Mouse (Mus musculus) hindlimb bud, embryonic 11.5 days (tissue): Measurements from ENCODE around the gene Gzme.
"Not testable (repeated sequence)": the region's sequence is repeated elsewhere in the genome, so short reads cannot be mapped to it uniquely, and the experiment has no call there.

ENCODE experiments used
- DNase-seq: peaks from one replicate; pipeline ENCODE4 v3.0.0-alpha.2; 2012; ENCODE audit warnings: low read depth, low spot score; ENCODE audit errors: extremely low spot score

The Gzme gene

GRCm38 (mm10) chr14:56120525-56120924 lies at the start of gene Gzme:
Gene Gzme (minus strand): TSS chr14:56120625.
- no peak for DNase-seq

DNA sequence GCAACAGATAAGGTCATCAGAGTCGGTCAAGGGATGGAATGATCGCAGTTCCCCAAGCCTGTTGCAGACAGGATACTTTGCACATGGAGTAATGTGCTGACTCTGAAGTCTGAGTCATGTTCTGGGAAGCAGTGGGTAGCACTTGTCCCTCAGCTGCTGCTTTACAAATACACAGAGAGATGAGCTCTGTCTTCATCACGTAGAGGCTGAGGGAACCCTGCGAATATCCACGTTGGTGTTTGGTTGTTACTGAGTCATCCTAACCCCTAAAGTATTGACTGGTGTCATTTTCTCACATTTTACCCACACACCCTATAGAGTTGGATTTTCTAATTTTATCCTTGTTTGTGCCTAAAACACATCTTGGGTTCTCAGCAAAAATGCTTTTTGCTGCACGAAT lies 47.6 kb upstream of the Gzme start:
- no peak for DNase-seq

- DNase-seq: no peak
Observed at GRCm38 (mm10) chr14:56162109-56162508, 41.7 kb upstream of the Gzme start.

- not testable (repeated sequence) for DNase-seq
Observed at GRCm38 (mm10) chr14:56159479-56159878, 39.1 kb upstream of the Gzme start, which contains the start of gene Gzmg. Gene Gzmg (minus strand): TSS chr14:56159579.

DNA sequence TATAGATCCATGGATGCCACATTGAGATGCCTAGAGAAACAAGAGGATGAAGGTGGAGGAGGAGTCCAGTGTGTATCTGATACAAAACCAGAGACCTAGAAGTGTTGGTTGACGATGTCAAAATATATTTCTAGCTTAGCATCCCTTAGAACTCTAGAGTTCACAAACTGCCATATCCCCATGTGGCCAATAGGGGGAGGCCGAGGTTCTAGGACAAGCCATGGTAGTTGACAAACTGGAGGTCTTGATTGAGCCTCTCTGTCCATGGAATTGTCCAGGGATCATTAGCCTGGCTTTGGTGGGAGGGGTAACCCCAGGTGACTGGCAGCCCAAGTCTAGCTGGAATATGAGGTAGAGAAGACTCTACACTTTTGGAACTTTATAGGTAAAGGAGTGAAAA lies 34.9 kb upstream of the Gzme start:
- no peak for DNase-seq

GRCm38 (mm10) chr14:56133675-56134074 lies 13.2 kb upstream of the Gzme start:
- not testable (repeated sequence) for DNase-seq

- DNase-seq: not testable (repeated sequence)
Observed at GRCm38 (mm10) chr14:56132508-56132907, 12.1 kb upstream of the Gzme start, which contains the start of gene Gzmd. Gene Gzmd (minus strand): TSS chr14:56132608.

GRCm38 (mm10) chr14:56128341-56128740 lies 7.9 kb upstream of the Gzme start:
- no peak for DNase-seq

GRCm38 (mm10) chr14:56123516-56123915 lies 3.1 kb upstream of the Gzme start:
- DNase-seq: no peak

GRCm38 (mm10) chr14:56115531-56116310 lies 4.7 kb downstream of the Gzme start:
- DNase-seq: not testable (repeated sequence)

DNA sequence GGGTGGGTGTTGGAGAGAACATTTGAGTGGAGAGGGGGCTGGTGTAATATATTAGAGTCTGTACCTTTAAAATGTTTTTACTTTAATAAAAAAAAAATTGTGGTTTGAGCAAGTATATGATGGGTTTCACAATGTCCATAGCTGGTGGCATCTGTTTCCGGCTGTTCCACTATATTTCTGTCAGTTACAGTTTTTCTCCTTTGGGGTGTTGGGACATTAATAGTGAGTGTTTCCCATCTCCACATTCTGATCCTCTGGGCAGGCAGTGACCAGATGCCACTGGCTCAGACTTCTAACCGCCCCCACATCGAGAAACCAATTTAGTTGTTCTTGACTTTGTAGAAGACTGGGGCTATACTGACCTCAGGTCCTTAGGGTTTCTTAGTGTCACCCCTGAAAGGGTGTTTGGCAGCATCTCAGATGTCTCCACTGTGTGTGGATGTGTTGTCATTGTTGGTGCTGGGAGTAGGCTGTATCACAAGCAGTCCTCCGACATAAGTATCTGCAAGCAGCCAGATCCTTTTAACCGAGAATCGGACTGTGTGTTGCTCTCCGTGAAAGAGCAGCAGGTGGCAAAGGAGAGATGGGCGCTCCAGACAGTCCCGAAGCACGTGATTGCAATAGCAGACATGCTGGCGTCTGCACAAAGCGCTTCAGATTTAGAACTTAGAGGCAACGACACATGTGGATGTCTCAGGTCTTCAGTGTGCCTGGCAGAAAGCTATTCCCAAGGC lies 14.8 kb downstream of the Gzme start:
- no peak for DNase-seq

- DNase-seq: no peak
Observed at GRCm38 (mm10) chr14:56105016-56105415, 15.4 kb downstream of the Gzme start.

DNA sequence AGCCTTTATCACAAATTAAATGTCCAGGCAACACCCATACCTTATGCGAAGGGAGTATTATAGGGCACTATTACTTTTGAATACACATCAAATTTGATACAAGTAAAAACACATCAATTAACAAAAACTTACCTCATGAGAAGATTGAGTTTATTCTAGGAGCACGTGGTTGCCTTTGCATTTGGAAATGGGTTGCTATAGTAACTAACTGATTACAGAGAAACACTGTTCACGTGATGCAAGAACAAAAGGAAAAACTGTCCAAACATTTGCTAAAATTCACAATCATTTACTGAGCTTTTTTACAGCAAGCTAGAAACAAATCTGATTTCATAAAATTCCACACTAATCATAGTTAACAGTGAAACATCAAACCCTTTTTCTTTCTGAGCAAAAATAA lies 17.0 kb downstream of the Gzme start:
- DNase-seq: no peak

DNA sequence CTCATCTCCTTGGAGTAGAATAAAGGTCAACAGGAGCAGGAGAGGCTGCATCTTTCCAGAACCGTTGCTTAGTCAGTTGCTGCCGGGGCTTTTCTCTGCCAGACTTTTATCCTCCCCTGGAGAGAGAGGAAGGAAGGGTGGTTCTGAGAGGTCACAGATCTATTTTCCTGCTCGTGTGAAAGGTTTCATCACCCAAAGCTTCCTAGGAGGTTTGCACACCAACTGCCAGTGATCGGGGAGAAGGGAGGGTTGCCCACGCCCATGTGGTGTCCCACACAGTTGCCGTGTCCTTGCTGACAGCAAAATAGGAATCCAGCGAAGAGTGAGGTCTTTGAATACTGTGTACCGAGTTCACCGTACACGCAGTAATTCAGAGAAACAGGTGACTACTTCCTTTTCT lies 18.0 kb downstream of the Gzme start, which contains the start of gene Ctsg:
TSS of gene Ctsg (minus strand) at position 189 of the 400 bp plus-strand sequence.
- DNase-seq: no peak

- DNase-seq: no peak
Observed at GRCm38 (mm10) chr14:56098940-56099339, 21.5 kb downstream of the Gzme start.

- DNase-seq: no peak
Observed at GRCm38 (mm10) chr14:56097597-56097996, 22.8 kb downstream of the Gzme start.

GRCm38 (mm10) chr14:56093353-56093752 lies 27.1 kb downstream of the Gzme start:
- DNase-seq: no peak

DNA sequence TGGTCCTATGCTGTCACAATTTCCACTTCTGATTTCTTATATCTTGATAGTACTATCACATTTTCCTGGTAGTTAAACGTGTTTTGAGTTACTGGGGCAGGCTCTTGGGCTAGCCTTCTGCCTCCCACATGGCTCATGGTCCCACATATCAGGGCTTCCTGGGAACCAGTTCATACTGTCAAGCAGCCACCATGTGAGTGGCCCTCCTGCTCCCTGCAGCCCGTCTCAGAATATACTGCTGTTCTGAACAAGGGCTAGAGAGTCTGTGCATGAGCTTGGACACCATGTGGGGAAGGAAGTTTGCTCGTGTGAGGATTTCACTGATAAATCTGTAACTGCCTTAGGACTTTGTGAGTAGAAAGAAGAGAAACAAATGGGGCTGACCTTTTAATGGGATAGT lies 33.7 kb downstream of the Gzme start:
- no peak for DNase-seq

DNA sequence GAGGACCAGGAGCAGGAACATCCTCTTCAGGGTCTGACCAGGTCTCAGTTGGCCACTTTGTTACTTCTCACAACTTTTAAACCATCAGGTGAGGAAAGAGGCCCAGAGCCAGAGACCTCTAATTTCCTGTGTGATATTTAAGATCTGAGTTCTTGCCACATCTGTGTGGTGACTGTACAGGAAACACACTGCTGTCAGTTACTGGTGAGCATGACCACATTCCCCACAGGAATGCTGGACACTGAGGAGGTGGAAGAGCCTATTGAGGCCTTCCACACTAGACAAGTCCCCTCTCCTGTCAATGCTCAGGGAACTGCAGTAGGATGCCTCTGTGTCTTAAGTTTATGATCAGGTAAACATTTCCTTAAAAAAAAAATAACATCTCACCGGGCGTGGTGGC lies 35.3 kb downstream of the Gzme start, which contains the start of gene Mcpt8:
TSS of gene Mcpt8 (minus strand) at position 107 of the 400 bp plus-strand sequence.
- no peak for DNase-seq

DNA sequence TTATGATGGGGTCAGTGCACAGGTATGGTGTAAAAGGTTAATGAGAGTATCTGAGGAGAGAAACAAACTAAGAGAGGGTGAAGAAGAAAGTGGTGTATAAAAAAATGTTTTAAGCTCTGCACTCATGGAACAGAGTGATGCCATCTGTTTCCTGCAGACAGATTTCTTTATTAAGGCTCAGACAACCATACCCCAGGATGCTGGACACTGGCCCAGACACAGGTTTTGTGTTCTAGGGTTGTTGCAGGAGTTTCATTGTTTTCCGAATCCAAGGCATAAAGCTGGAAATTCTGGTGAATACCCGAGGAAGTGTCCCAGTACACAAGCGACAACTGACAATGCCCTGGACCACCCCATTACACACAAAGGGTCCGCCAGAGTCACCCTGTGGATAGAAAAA lies 38.4 kb downstream of the Gzme start:
- no peak for DNase-seq
